ENCODE assay signal across 21 mouse cellular contexts in the genomic region with DNA sequence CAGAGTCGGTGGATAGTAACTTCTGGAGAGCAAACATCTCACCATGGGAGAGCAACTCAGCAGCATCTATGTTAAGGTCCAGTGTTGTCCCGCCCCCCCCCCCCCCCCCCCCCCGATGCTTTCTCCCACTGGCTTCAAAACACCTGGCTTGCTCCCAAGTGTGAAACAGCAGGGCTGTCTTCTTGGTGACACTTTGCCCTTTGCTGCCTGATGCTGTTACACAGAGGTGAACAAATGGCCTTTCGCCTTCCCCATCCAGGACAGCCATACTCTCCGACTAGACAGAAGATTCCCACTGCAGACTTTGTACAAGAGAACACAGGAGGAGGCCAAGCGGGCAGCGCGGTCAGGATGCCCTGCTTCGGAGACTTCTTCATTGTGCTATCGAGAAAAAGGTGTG.
DNase-seq lines count a peak whose midpoint lies in the region; ATAC-seq and TF ChIP-seq lines count a peak whose summit lies in the region.
"Had no signal": no experiment of that assay in that cellular context is flagged by ENCODE, and none has a peak within 500 bp of the region (broad histone marks: within the 10 kb centered on the region; RNA-seq: fewer than 3 reads in every experiment).

No protein-coding gene starts in this region.

- ATAC-seq in heart, embryonic 12.5 days (ENCODE audit: insufficient number of reproducible peaks, low FRiP score), result no peak
- peak; percentile 53 for ATAC-seq in liver, postnatal 0 days
- ATAC-seq in liver, embryonic 11.5 days (replicated peaks; ENCODE audit: low FRiP score), result no peak
- ATAC-seq: activated CD4-positive, CD25-positive, alpha-beta regulatory T cell, adult 4 months; CD4-positive, CD25-positive, alpha-beta regulatory T cell, adult 4 months; Patski had no signal

- no peak overlapping the region for H3K4me2 ChIP-seq in heart, embryonic 12.5 days
- H3K4me2 ChIP-seq in liver, postnatal 0 days (ENCODE audit: low read depth, low read length), result no peak overlapping the region
- no peak overlapping the region for H3K4me2 ChIP-seq in liver, embryonic 11.5 days

- TF ChIP-seq CTCF in liver, adult 2 months (IDR thresholded peaks at IDR 0.05; ENCODE audit: low read depth, low read length), result no peak
- TF ChIP-seq CTCF in liver, postnatal 0 days (IDR thresholded peaks at IDR 0.05; ENCODE audit: low read depth), result no peak

- no peak for TF ChIP-seq POLR2A in liver, adult 2 months (IDR thresholded peaks at IDR 0.05; ENCODE audit: extremely low read depth, insufficient read depth, low read length)

- H3K27ac ChIP-seq in heart, embryonic 12.5 days (ENCODE audit: poor library complexity, severe bottlenecking), result no peak overlapping the region
- no peak overlapping the region for H3K27ac ChIP-seq in liver, adult 2 months (replicated peaks; ENCODE audit: insufficient read depth, low read depth, low read length)
- no peak overlapping the region for H3K27ac ChIP-seq in liver, postnatal 0 days (ENCODE audit: low read depth)
- H3K27ac ChIP-seq in liver, embryonic 11.5 days (ENCODE audit: low read depth, low read length), result no peak overlapping the region

- WGBS in heart, embryonic 12.5 days, result 77% methylated on average over 8 of the region's 10 CpGs
- WGBS in liver, adult 2 months, result 49% methylated on average over 9 of the region's 10 CpGs
- WGBS in liver, postnatal 0 days (ENCODE audit: insufficient replicate concordance), result 60% methylated on average over 9 of the region's 10 CpGs
- 59% methylated on average over 9 of the region's 10 CpGs for WGBS in liver, embryonic 11.5 days

- H3K79me2 ChIP-seq in liver, adult 2 months (ENCODE audit: control insufficient read depth, insufficient read depth, low read length), result no peaks in the 10 kb centered on the region

- H3K36me3 ChIP-seq in heart, embryonic 12.5 days, result no peaks in the 10 kb centered on the region
- no peaks in the 10 kb centered on the region for H3K36me3 ChIP-seq in liver, adult 2 months (ENCODE audit: control insufficient read depth, insufficient read depth, low read length)
- no peaks in the 10 kb centered on the region for H3K36me3 ChIP-seq in liver, postnatal 0 days (replicated peaks; ENCODE audit: insufficient read depth, low read length)
- no peaks in the 10 kb centered on the region for H3K36me3 ChIP-seq in liver, embryonic 11.5 days (ENCODE audit: control insufficient read depth, insufficient read depth, low read length)
- H3K36me3 ChIP-seq: G1E had no signal

- H3K4me1 ChIP-seq in heart, embryonic 12.5 days (replicated peaks), result no peaks in the 10 kb centered on the region
- peaks cover 5% of the 10 kb centered on the region; the same call in 1 of the 2 replicates for H3K4me1 ChIP-seq in liver, adult 2 months (ENCODE audit: control insufficient read depth, insufficient read depth, low read length)
- peaks cover 5% of the 10 kb centered on the region for H3K4me1 ChIP-seq in liver, postnatal 0 days (ENCODE audit: insufficient read depth)
- no peaks in the 10 kb centered on the region for H3K4me1 ChIP-seq in liver, embryonic 11.5 days (replicated peaks; ENCODE audit: control insufficient read depth, insufficient read depth, low read length)

- no peaks in the 10 kb centered on the region for H3K27me3 ChIP-seq in heart, embryonic 12.5 days (replicated peaks)
- no peaks in the 10 kb centered on the region for H3K27me3 ChIP-seq in liver, adult 2 months (ENCODE audit: control insufficient read depth, insufficient read depth, low read length)
- no peaks in the 10 kb centered on the region for H3K27me3 ChIP-seq in liver, postnatal 0 days (ENCODE audit: insufficient read depth, low read length)
- no peaks in the 10 kb centered on the region for H3K27me3 ChIP-seq in liver, embryonic 11.5 days (replicated peaks; ENCODE audit: control insufficient read depth, insufficient read depth, low read length)
- H3K27me3 ChIP-seq: CH12.LX, Patski had no signal

- TF ChIP-seq EP300 in liver, postnatal 0 days (IDR thresholded peaks at IDR 0.05; ENCODE audit: low read depth), result no peak

- H3K4me3 ChIP-seq in heart, embryonic 12.5 days, result no peak overlapping the region
- H3K4me3 ChIP-seq in liver, adult 2 months (ENCODE audit: insufficient read depth, low read depth, low read length), result no peak overlapping the region
- no peak overlapping the region for H3K4me3 ChIP-seq in liver, postnatal 0 days (ENCODE audit: low read depth, low read length)
- H3K4me3 ChIP-seq in liver, embryonic 11.5 days (ENCODE audit: low read depth, low read length), result no peak overlapping the region

- DNase-seq in heart, adult 11 months, result peak; percentile 74
- peak; percentile 59 for DNase-seq in liver, adult 2 months (ENCODE audit: extremely low read depth, low read depth, low spot score)
- DNase-seq in liver, result no peak
- peak; percentile 39 for DNase-seq in liver, postnatal 0 days
- no peak for DNase-seq in liver, embryonic 11.5 days (ENCODE audit: low spot score)
- DNase-seq: adrenal gland, adult 2 months; adrenal gland, adult 8-10 months; adrenal gland, postnatal 10 days; adrenal gland, postnatal 14 days; adrenal gland, postnatal 25 days; adrenal gland, postnatal 36 days; B cell, adult 2 months; cerebellum, adult 11 months; cerebellum, adult 11-12 months; cerebellum, adult 18-20 months had no signal

- H3K9me3 ChIP-seq in heart, embryonic 12.5 days (replicated peaks), result no peaks in the 10 kb centered on the region
- no peaks in the 10 kb centered on the region for H3K9me3 ChIP-seq in liver, postnatal 0 days (ENCODE audit: low read length)
- H3K9me3 ChIP-seq in liver, embryonic 11.5 days (ENCODE audit: control insufficient read depth, low read length), result no peaks in the 10 kb centered on the region

- no peak overlapping the region for H3K9ac ChIP-seq in heart, embryonic 12.5 days
- H3K9ac ChIP-seq in liver, adult 2 months (ENCODE audit: low read depth, low read length), result no peak overlapping the region
- H3K9ac ChIP-seq in liver, postnatal 0 days (replicated peaks), result no peak overlapping the region
- no peak overlapping the region for H3K9ac ChIP-seq in liver, embryonic 11.5 days (ENCODE audit: low read depth, low read length)

Comparison
In these comparisons a context has a peak if more than half of its experiments do, and no peak if none do; other contexts are left out.
1. DNase-seq: peak in heart, adult 11 months (single experiment), liver, adult 2 months (single experiment) and liver, postnatal 0 days (single experiment); none in liver (single experiment) and liver, embryonic 11.5 days (single experiment).